Mouse (Mus musculus): Measurements from ENCODE around the gene Smarcc2.

Gene Smarcc2

GRCm38 (mm10) chr10:128511189-128511588 lies 52.1 kb downstream of the Smarcc2 start:
- DNase-seq (ENCODE audit: low read depth in 2 of 2, low spot score in 2 of 2): no peak

GRCm38 (mm10) chr10:128511761-128512160 lies 52.7 kb downstream of the Smarcc2 start:
- no peak for DNase-seq (ENCODE audit: low read depth in 2 of 2, low spot score in 2 of 2)

GRCm38 (mm10) chr10:128515044-128515443 lies 56.0 kb downstream of the Smarcc2 start:
- DNase-seq (ENCODE audit: low read depth in 2 of 2, low spot score in 2 of 2): no peak

- DNase-seq (ENCODE audit: low read depth in 2 of 2, low spot score in 2 of 2): no peak
Observed at GRCm38 (mm10) chr10:128516029-128516428, 57.0 kb downstream of the Smarcc2 start.

- no peak for DNase-seq (ENCODE audit: low read depth in 2 of 2, low spot score in 2 of 2)
Observed at GRCm38 (mm10) chr10:128516677-128517076, 57.6 kb downstream of the Smarcc2 start.

GRCm38 (mm10) chr10:128518833-128519232 lies 59.8 kb downstream of the Smarcc2 start:
- peak; percentile 20 to 50 for DNase-seq (ENCODE audit: low read depth in 2 of 2, low spot score in 2 of 2)

GRCm38 (mm10) chr10:128520591-128520990 lies 61.5 kb downstream of the Smarcc2 start:
- no peak for DNase-seq (ENCODE audit: low read depth in 2 of 2, low spot score in 2 of 2)

- no peak for DNase-seq (ENCODE audit: low read depth in 2 of 2, low spot score in 2 of 2)
Observed at GRCm38 (mm10) chr10:128522351-128522750, 63.3 kb downstream of the Smarcc2 start.

- DNase-seq (ENCODE audit: low read depth in 2 of 2, low spot score in 2 of 2): peak in 1 of 2 experiments; percentile 14
Observed at GRCm38 (mm10) chr10:128524111-128524731, 65.2 kb downstream of the Smarcc2 start.

- peak; percentile 50 to 67 for DNase-seq (ENCODE audit: low read depth in 2 of 2, low spot score in 2 of 2)
Observed at GRCm38 (mm10) chr10:128524732-128525662, 65.9 kb downstream of the Smarcc2 start.

- peak; percentile 89 to 90 for DNase-seq (ENCODE audit: low read depth in 2 of 2, low spot score in 2 of 2)
Observed at GRCm38 (mm10) chr10:128525671-128526308, 66.7 kb downstream of the Smarcc2 start, which contains the start of gene Esyt1. Gene Esyt1, minus strand, starts transcription at chr10:128525871.

- no peak for DNase-seq (ENCODE audit: low read depth in 2 of 2, low spot score in 2 of 2)
Observed at GRCm38 (mm10) chr10:128526366-128527356, 67.6 kb downstream of the Smarcc2 start.

- DNase-seq (ENCODE audit: low read depth in 2 of 2, low spot score in 2 of 2): no peak
Observed at GRCm38 (mm10) chr10:128535206-128535605, 76.2 kb downstream of the Smarcc2 start.

- no peak for DNase-seq (ENCODE audit: low read depth in 2 of 2, low spot score in 2 of 2)
Observed at GRCm38 (mm10) chr10:128535624-128536265, 76.7 kb downstream of the Smarcc2 start.

GRCm38 (mm10) chr10:128536266-128536940 lies 77.4 kb downstream of the Smarcc2 start:
- peak; percentile 91 to 95 for DNase-seq (ENCODE audit: low read depth in 2 of 2, low spot score in 2 of 2)

GRCm38 (mm10) chr10:128538340-128538870 lies 79.4 kb downstream of the Smarcc2 start:
- no peak for DNase-seq (ENCODE audit: low read depth in 2 of 2, low spot score in 2 of 2)

All from CD8-positive naive resting alpha-beta T cell, adult 2 months (primary cell).